Comparison of ENCODE assay signal across 8 mouse cellular contexts in the genomic region with DNA sequence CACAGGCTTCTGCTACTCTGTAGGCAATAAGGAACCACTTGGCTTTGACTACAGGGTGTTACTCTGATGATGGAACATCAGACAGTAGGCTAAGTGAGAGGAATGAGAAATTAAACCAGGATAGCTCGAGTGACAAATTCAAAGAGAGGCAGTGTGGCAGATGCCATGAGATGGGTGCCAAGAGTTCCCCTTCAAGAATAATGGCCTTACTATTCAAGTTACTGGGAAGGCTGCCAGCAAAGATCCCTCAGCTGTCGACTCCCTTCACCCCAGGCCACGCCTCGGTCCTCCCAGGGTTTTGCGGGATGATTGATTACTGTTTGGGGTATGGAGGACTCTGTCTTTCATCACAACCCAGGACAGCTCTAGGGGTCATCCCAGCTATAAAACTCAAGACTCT. TPM values are rescaled to one million over a fixed set of nuclear protein-coding genes. Genes with fewer than 3 reads are reported as not detected.
DNase-seq lines count a peak whose midpoint lies in the region; ATAC-seq and TF ChIP-seq lines count a peak whose summit lies in the region.

No protein-coding gene starts in this region.

- H3K4me1 ChIP-seq in kidney, embryonic 14.5 days (ENCODE audit: control insufficient read depth, insufficient read depth, low read length), result no peaks in the 10 kb centered on the region
- peaks cover 3% of the 10 kb centered on the region; the same call in 1 of the 2 replicates for H3K4me1 ChIP-seq in forebrain, postnatal 0 days (ENCODE audit: insufficient read depth)

- no peak overlapping the region for H3K27ac ChIP-seq in kidney, embryonic 14.5 days (ENCODE audit: low read depth, low read length)
- no peak overlapping the region for H3K27ac ChIP-seq in forebrain, postnatal 0 days (ENCODE audit: low read depth, low read length)

- H3K9ac ChIP-seq in kidney, embryonic 14.5 days (ENCODE audit: low read depth, low read length), result no peak overlapping the region
- H3K9ac ChIP-seq in forebrain, postnatal 0 days, result no peak overlapping the region

- peak; percentile 76 for ATAC-seq in kidney, embryonic 14.5 days (ENCODE audit: low FRiP score, low TSS enrichment)
- ATAC-seq in forebrain, postnatal 0 days, result peak; percentile 90

- no peak overlapping the region for H3K4me3 ChIP-seq in kidney, embryonic 14.5 days (ENCODE audit: low read length)
- no peak overlapping the region for H3K4me3 ChIP-seq in forebrain, postnatal 0 days (ENCODE audit: low read depth, low read length)

- H3K27me3 ChIP-seq in kidney, embryonic 14.5 days (ENCODE audit: control insufficient read depth, insufficient read depth, low read length), result no peaks in the 10 kb centered on the region
- H3K27me3 ChIP-seq in forebrain, postnatal 0 days (ENCODE audit: insufficient read depth, low read length), result no peaks in the 10 kb centered on the region

- no peaks in the 10 kb centered on the region for H3K9me3 ChIP-seq in kidney, embryonic 14.5 days (ENCODE audit: control insufficient read depth, low read length)
- H3K9me3 ChIP-seq in forebrain, postnatal 0 days (ENCODE audit: low read length), result no peaks in the 10 kb centered on the region

- intact Hi-C loops in left cerebral cortex, postnatal 25 days (cut with DNase I), result no loop called here

- no peak for TF ChIP-seq CTCF in forebrain, postnatal 0 days (IDR thresholded peaks at IDR 0.05; ENCODE audit: low read depth)

- H3K36me3 ChIP-seq in kidney, embryonic 14.5 days (ENCODE audit: control insufficient read depth, insufficient read depth, low read length), result no peaks in the 10 kb centered on the region
- H3K36me3 ChIP-seq in forebrain, postnatal 0 days (ENCODE audit: insufficient read depth), result no peaks in the 10 kb centered on the region

- no peak overlapping the region for H3K4me2 ChIP-seq in kidney, embryonic 14.5 days (replicated peaks; ENCODE audit: low read depth, low read length)
- H3K4me2 ChIP-seq in forebrain, postnatal 0 days (ENCODE audit: low read depth), result no peak overlapping the region

- 25% methylated on average over 5 of the region's 5 CpGs for WGBS in kidney, embryonic 14.5 days
- 24% methylated on average over 5 of the region's 5 CpGs for WGBS in forebrain, postnatal 0 days

- DNase-seq in kidney, adult 8-10 months, result no peak
- DNase-seq in adrenal gland, postnatal 10 days, result peak; percentile 72
- DNase-seq in forebrain, postnatal 0 days, result peak; percentile 72
- DNase-seq in left cerebral cortex, postnatal 25 days (ENCODE audit: low spot score in 2 of 2), result peak; percentile 51 to 59
- DNase-seq in skeletal muscle tissue, adult 2 months (ENCODE audit: low read depth, low spot score), result peak; percentile 46
- no peak for DNase-seq in ovary, postnatal 10 days (ENCODE audit: low spot score)
- no peak for DNase-seq in urinary bladder, postnatal 14 days (ENCODE audit: low spot score)

RNA-seq across cellular contexts. Expression of a gene that starts 28.4 kb away (rescaled TPM):
- polyA plus RNA-seq in kidney, embryonic 14.5 days (2014; fragmentation: Nextera tagmentation; extraction: Ambion mirVana), result 15.2 and 33.5 TPM in 2 replicates
- 10 to 100 TPM; 69.5 to 75.8 TPM for total RNA-seq in adrenal gland, postnatal 10 days (2021)
- total RNA-seq in forebrain, postnatal 0 days (2014; rRNA removed), result 20.9 and 26.1 TPM in 2 replicates
- polyA plus RNA-seq in forebrain, postnatal 0 days (2015; fragmentation: Nextera tagmentation; extraction: Ambion mirVana), result 5.5 and 6.8 TPM in 2 replicates
- total RNA-seq in left cerebral cortex, postnatal 25 days (2021), result 10 to 100 TPM; 43.4 to 48.2 TPM

Comparison
In these comparisons a context has a peak if more than half of its experiments do, and no peak if none do; other contexts are left out.
1. DNase-seq: peak in adrenal gland, postnatal 10 days (single experiment), forebrain, postnatal 0 days (single experiment), left cerebral cortex, postnatal 25 days (2 of 2) and skeletal muscle tissue, adult 2 months (single experiment); none in kidney, adult 8-10 months (0 of 2), ovary, postnatal 10 days (single experiment) and urinary bladder, postnatal 14 days (single experiment).